Mouse (Mus musculus) left cerebral cortex, adult 8-10 months (tissue): Measurements from ENCODE around the gene Gm20388. TPM values are rescaled to one million over a fixed set of nuclear protein-coding genes. Genes with fewer than 3 reads are reported as not detected.

ENCODE experiments used
- DNase-seq, 2 experiments: peaks; one replicate each; pipeline ENCODE4 v3.0.0; 2022; ENCODE audit warnings: low spot score in 2 of 2
- total RNA-seq, 4 experiments: library from RNA; stranded (reverse); gene quantifications; 2 replicates each; pipeline ENCODE4 v1.2.4; 2022

Gene Gm20388
- total RNA-seq, 4 experiments from 2014 or later, result 10.4 to 20.8 (median 16.4) TPM

DNA sequence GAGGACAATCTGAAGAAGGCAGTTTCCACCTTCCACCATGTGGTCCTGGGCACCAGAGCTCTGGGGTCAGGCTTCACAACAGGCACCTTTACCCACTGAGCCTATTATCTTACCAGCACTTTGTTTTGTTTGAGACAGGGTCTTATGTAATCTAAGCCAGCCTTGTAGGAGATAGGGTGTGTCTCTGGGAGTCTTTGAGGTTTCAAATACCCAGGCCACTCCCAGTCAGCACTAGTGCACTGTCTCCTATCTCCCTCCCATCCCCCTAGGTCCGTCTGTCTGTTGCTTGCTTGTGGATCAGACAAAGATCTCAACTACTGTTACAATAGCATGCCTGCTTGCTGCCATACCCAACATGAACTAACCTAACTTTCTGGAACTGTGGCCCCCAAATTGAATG lies 3050.3 kb downstream of the Gm20388 start:
- DNase-seq, result no peak

DNA sequence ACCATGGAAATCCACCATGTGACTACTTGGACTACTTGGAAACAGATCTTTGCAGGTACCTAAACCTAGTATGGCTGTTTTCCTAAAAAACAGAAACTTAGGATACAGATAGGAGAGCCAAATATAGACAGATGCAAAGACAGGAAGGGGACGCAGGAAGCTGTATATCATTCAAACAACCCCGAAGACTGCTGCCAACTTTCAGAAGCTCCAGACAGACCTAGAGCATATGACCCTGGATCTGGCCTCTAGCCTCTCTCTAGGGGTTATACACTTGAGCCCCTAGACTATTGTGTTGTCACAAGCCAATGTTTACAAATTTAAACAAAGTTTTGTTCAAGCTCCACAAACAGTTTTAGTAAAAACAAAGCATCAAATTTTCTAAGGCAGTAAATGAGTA lies 3050.8 kb downstream of the Gm20388 start:
- no peak for DNase-seq

DNA sequence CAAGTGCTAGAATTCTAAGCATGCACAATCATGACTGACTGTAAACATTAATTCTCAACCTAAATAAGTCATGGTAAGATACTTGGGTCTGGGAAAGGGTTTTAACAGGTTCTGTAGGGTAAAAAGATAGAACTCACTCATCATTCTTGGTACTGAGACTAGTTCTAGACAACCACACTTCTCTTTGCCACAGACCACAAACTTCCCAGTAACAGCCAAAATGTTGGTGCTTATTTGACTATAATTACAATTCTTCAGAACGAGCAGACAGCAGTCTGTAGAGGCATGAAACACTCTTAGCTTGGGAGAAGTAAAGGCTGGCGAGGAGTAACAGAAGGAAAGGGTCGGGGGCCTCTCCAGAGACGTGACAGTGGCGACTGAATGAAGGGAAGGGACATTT lies 3051.4 kb downstream of the Gm20388 start:
- no peak for DNase-seq

- DNase-seq, result no peak
Observed at GRCm38 (mm10) chr8:122966638-122967037, 3056.0 kb downstream of the Gm20388 start.

DNA sequence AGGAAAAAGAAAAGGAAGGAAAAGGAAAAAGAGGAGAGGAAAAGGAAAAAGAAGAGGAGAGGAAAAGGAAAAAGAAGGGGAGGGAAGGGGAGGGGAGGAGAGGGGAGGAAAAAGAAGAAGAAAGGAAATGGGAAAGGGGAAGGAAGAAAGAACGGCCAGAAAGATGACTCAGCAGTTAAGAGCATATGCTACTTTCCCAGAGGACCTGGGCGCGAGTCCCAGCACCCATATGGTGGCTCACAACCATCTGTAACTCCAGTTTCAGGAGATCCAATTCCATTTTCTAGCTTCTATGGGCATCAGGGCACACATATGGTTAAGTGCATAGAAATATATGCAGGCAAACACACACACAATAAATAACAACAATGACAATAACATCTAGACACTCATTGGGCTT lies 3057.5 kb downstream of the Gm20388 start:
- DNase-seq, result no peak

DNA sequence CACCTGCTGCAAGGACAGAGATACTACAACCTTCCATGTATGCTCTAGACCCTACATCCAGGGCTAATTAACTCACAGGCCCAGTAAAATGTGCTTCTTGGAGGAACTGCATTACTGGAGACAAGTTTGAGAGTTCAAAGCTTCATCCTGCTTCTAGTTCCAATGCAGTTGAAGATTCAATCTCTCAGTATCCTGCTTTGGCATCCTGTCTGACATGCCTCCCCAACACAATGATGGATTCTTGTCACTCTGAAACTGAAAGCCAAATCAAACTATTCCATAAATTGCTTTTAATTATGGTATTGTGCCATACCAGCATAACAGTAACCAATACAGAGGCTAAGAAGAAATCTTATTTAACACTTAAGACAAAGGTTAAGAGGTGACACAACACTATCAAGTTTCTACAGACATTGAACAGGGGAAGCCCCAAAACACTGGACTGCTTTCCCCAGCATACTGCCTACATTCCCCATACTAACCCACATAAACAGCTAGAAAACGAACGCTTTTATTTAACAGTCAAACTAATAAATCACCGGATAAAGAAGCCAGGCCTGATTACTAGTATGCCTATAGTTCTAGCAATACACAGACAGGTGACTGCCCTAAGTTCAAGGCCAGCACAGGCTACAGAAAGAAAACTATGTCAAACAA lies 3059.5 kb downstream of the Gm20388 start:
- DNase-seq, result no peak

DNA sequence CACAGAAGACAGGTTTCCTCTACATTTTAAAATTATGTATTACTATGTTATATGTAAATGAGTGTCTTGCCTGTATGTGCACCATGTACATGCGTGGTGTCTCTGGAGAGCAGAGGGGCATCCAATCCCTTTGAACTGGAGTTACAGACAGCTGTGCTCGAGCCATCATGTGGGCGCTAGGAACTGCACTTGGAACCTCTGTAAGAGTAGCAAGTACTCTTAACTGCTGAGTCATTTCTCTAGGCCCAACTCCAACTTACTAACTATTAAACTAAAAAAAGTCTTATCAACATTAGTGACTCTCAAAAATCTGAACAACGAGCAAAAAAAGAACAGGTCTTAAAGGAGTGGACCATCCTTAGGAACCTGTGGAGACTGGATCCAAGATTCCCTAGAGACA lies 3065.4 kb downstream of the Gm20388 start:
- DNase-seq, result no peak

DNA sequence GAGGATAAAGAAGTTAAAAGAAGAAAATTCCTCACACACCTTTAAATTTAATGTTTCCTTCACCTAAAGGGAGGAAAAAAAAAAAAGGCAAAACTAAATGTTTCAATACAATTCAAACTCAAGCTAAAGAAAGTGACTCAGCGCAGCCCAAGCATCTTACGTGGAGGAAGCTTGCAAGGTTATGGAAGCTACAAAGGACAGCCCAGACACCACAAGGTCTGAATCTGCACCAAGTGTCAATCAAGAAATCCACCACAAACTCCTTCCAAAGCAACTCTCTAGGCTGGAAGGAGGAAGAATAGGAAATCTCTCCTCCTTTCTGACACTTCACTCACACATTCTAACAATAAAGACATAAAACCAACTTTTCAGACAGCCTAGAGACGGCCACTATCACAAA lies 3068.8 kb downstream of the Gm20388 start:
- no peak for DNase-seq

- no peak for DNase-seq
Observed at GRCm38 (mm10) chr8:122979865-122980509, 3069.3 kb downstream of the Gm20388 start.

- no peak for DNase-seq
Observed at GRCm38 (mm10) chr8:122981646-122982045, 3071.0 kb downstream of the Gm20388 start.

GRCm38 (mm10) chr8:122983178-122983942 lies 3072.7 kb downstream of the Gm20388 start:
- no peak for DNase-seq

DNA sequence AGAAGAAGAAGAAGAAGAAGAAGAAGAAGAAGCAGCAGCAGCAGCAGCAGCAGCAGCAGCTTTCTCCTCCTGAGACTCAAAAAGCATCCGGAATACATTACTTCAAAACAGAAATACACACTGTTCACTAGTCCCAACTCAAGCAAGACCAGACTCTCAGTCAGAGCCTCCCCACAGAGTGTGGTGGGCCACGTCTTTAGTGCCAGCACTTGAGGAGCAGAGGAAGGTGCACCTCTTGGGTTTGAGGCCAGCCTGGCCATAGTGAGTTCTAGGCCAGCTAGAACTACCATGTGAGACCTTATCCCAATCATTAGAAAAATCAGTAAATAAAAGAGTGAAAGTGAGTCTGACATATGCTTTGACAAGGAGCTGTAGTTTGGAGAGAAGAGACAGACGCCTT lies 3073.5 kb downstream of the Gm20388 start:
- DNase-seq, result no peak

- DNase-seq, result no peak
Observed at GRCm38 (mm10) chr8:122986501-122987184, 3076.0 kb downstream of the Gm20388 start.

DNA sequence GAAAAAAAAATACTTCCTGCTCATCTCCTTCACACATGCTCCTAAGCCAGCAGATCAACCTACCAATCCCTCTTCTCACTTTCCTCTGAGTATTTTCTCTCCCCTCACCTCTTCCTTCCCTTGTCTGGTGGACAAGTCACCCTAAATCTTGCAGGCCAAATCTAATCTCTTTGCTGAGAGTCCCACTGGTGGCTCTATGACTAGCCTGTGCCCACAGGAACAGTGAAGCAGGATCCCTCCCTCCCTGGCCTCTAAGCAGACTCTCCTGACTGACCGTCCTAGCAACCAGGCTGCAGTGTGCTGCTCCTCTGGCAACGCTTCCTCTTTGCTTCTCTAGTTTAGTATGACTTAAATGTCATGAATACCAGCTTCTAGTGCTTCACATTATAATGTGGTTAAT lies 3076.6 kb downstream of the Gm20388 start:
- no peak for DNase-seq

DNA sequence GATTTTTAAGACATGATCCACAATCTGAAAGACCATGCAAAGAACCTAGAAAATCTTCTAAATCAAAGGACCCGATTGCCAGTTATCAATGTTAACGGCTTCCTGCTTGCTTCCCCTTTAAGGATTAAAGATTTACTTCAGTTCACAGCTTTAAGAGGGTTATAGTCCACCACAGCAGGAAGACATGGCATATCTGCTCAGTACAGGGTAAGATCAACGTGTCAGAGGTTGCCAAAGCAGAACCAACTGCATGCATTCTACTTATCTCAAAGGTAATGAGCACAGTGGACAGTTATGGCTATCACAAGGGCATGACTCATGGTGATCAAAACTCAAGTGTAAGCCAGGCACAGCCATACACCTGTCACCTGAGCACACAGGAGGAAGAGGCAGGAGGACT lies 3078.3 kb downstream of the Gm20388 start:
- no peak for DNase-seq

- no peak for DNase-seq
Observed at GRCm38 (mm10) chr8:122989976-122990375, 3079.3 kb downstream of the Gm20388 start.

DNA sequence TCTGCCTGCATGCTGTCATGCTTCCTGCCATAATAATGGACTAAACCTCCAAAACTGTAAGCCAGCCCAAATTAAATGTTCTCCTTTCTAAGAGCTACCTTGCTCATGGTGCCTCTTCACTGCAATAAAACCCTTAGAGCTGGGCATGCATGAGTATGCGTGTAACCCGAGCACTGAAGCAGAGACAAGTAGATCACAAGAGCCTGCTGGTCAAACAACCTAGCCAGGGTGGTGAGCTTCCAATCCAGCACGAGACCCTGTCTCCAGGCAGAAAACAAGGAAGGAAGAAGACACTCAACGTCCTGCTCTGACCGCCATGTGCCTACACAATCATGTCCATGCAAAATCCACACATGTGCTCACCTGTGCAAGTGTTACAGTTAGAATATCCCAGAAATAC lies 3080.7 kb downstream of the Gm20388 start:
- DNase-seq, result no peak

DNA sequence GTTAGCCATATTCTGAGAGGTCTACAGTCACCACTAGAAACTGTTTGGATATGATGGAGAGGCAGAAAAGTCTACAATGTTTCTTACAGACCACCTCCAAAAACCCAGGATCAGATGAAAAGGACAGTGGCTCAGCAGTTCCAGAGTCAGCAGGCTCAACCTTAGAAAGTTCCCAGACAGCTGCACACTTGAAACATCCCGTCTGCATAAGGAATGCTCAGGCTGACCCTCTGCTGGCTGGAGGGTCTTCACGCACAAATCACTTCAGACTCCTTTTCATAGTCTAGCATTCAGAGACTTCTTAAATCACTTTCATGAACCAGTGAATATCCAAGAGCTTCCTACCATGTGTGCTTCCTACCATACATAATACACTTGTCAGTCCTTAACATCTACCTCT lies 3081.7 kb downstream of the Gm20388 start:
- DNase-seq, result no peak

DNA sequence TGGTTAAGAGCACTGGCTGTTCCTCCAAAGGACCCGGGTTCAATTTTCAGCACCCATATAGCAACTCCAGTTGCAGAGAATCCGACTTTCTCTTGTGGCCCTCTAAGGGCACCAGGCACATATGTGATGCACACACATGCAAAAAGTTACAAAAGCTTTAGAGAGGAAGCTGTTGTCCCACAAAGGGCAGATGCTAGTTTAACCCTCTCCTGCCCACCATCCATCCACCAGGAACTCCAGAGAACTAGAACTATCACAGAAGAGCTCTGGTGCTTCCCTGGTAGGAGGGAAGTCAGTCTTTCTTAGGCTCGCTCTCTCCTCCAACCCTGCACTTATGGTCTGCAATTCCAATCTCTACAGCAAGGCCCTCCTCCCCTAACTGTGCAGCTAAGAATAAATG lies 3082.4 kb downstream of the Gm20388 start:
- DNase-seq, result no peak

DNA sequence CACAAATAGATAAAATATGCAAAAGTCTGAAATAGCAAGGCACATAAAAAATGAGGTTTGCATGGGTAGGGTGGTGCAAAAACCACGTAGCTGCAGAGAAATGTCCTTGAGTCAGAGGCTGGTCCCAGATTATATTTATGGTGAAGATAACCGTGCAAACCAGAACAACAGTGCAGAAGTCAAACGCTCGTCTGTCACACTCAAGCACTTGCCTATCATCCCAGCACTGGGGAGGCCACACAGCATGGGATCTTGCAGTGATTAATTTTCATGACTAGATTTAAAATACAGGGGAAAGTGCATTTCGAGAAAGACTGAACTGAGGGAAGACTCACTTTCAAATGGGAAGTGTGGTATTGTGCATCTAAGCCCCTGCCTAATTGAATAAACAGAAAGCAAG lies 3083.1 kb downstream of the Gm20388 start:
- no peak for DNase-seq

GRCm38 (mm10) chr8:122997963-122998362 lies 3087.3 kb downstream of the Gm20388 start:
- no peak for DNase-seq

- no peak for DNase-seq
Observed at GRCm38 (mm10) chr8:123000311-123000710, 3089.7 kb downstream of the Gm20388 start.
